Mouse (Mus musculus): ENCODE data around the gene Tmeff1. TPM values are rescaled to one million over a fixed set of nuclear protein-coding genes. Genes with fewer than 3 reads are reported as not detected.

The Tmeff1 gene
- polyA plus RNA-seq, 1 experiment: 1.3 TPM

DNA sequence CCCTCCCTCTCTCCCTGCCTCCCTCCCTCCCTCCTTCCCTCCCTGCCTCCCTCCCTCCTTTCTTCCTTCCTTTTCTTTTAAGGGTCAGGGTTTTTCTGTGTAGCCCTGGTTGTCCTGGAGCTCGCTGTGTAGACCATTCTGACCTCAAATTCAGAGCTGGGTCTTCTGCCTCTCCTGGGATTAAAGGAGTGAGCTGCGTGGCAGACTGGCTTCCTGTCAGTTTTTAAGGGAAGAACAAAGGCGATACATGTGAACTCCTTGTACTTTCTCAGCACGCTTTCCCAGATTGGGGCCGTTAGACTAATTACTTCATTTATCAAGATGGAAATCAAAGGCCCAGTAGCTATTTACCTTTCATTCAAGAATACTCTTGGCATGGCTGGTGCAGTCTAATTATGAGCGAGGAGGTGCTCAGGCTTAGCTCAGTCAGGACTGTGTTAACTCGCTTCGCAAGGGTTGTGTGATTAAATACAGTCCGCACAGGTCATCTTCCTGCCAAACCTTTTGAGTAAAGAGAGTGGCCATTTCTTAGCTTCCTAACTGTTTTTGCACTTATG, 107.8 kb downstream of the Tmeff1 start:
- 84% methylated on average over 9 of the region's 9 CpGs for WGBS
- Histone ChIP-seq H3K4me3 (ENCODE audit: control insufficient read depth, insufficient read depth, low read length) (no peak overlapping the region), H3K27me3 (ENCODE audit: control insufficient read depth, insufficient read depth, low read length) (no peaks in the 10 kb centered on the region), H3K36me3 (ENCODE audit: control insufficient read depth, insufficient read depth, low read length) (no peaks in the 10 kb centered on the region), H3K4me1 (replicated peaks; ENCODE audit: control insufficient read depth, insufficient read depth, low read length) (no peaks in the 10 kb centered on the region), H3K27ac (ENCODE audit: control insufficient read depth, insufficient read depth, low read length) (no peak overlapping the region)
- DNase-seq: no peak
- TF ChIP-seq POLR2A (IDR thresholded peaks at IDR 0.05; ENCODE audit: control insufficient read depth, extremely low read depth, insufficient read depth, low read length, poor library complexity) (no peak), CTCF (IDR thresholded peaks at IDR 0.05; ENCODE audit: borderline replicate concordance, control insufficient read depth, extremely low read depth, insufficient read depth, low read length, poor library complexity) (no peak)

GRCm38 (mm10) chr4:48696706-48697105, 111.7 kb downstream of the Tmeff1 start:
- Histone ChIP-seq H3K4me1 (replicated peaks; ENCODE audit: control insufficient read depth, insufficient read depth, low read length) (no peaks in the 10 kb centered on the region), H3K4me3 (ENCODE audit: control insufficient read depth, insufficient read depth, low read length) (no peak overlapping the region), H3K27me3 (ENCODE audit: control insufficient read depth, insufficient read depth, low read length) (no peaks in the 10 kb centered on the region), H3K36me3 (ENCODE audit: control insufficient read depth, insufficient read depth, low read length) (no peaks in the 10 kb centered on the region), H3K27ac (ENCODE audit: control insufficient read depth, insufficient read depth, low read length) (no peak overlapping the region)
- 98% methylated on average over 3 of the region's 3 CpGs for WGBS
- no peak for TF ChIP-seq CTCF (IDR thresholded peaks at IDR 0.05; ENCODE audit: borderline replicate concordance, control insufficient read depth, extremely low read depth, insufficient read depth, low read length, poor library complexity)
- TF ChIP-seq POLR2A (IDR thresholded peaks at IDR 0.05; ENCODE audit: control insufficient read depth, extremely low read depth, insufficient read depth, low read length, poor library complexity): no peak
- DNase-seq: no peak

DNA sequence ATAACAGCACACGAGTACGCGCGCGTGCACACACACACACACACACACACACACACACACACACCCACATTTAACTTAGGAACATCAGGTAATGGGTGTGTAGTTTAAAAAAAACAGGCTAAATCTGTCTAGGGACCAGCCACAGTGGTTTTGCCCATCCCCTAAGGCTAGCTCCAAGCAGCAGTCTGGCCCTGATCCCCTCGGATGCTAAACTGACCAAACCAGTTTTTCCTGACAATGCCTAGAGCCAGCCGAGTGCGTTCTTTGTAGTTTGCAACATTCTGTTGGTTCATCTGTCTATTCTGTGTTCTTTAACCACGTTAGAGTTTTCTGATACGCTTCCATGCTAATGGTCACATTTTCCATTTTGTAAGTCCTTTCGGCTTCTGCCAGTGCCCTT, 112.3 kb downstream of the Tmeff1 start:
- Histone ChIP-seq H3K4me3 (ENCODE audit: control insufficient read depth, insufficient read depth, low read length) (no peak overlapping the region), H3K4me1 (replicated peaks; ENCODE audit: control insufficient read depth, insufficient read depth, low read length) (no peaks in the 10 kb centered on the region), H3K27ac (ENCODE audit: control insufficient read depth, insufficient read depth, low read length) (no peak overlapping the region), H3K27me3 (ENCODE audit: control insufficient read depth, insufficient read depth, low read length) (no peaks in the 10 kb centered on the region), H3K36me3 (ENCODE audit: control insufficient read depth, insufficient read depth, low read length) (no peaks in the 10 kb centered on the region)
- TF ChIP-seq CTCF (IDR thresholded peaks at IDR 0.05; ENCODE audit: borderline replicate concordance, control insufficient read depth, extremely low read depth, insufficient read depth, low read length, poor library complexity): no peak
- TF ChIP-seq POLR2A (IDR thresholded peaks at IDR 0.05; ENCODE audit: control insufficient read depth, extremely low read depth, insufficient read depth, low read length, poor library complexity): no peak
- WGBS: 90% methylated on average over 11 of the region's 11 CpGs
- no peak for DNase-seq

Other genes starting within 250 kb of the Tmeff1 start
- 20.3 and 22.3 TPM in 2 replicates for gene Tex10, start 111.7 kb upstream of the Tmeff1 start, polyA plus RNA-seq (2012; rRNA removed)
- 1.2 and 1.7 TPM in 2 replicates for gene Msantd3, start 45.2 kb upstream of the Tmeff1 start, polyA plus RNA-seq (2012; rRNA removed)
- 0.63 TPM in 1 of 2 replicates, not detected in the other for gene Cavin4, start 78.3 kb downstream of the Tmeff1 start, polyA plus RNA-seq (2012; rRNA removed)

All from thymus, adult 2 months (tissue).